Mouse (Mus musculus): ENCODE data around the gene Cyth1. TPM values are rescaled to one million over a fixed set of nuclear protein-coding genes. Genes with fewer than 3 reads are reported as not detected.

The Cyth1 gene
- total RNA-seq (2021) = 10 to 100 TPM; 48.9 to 53.8 TPM

DNA sequence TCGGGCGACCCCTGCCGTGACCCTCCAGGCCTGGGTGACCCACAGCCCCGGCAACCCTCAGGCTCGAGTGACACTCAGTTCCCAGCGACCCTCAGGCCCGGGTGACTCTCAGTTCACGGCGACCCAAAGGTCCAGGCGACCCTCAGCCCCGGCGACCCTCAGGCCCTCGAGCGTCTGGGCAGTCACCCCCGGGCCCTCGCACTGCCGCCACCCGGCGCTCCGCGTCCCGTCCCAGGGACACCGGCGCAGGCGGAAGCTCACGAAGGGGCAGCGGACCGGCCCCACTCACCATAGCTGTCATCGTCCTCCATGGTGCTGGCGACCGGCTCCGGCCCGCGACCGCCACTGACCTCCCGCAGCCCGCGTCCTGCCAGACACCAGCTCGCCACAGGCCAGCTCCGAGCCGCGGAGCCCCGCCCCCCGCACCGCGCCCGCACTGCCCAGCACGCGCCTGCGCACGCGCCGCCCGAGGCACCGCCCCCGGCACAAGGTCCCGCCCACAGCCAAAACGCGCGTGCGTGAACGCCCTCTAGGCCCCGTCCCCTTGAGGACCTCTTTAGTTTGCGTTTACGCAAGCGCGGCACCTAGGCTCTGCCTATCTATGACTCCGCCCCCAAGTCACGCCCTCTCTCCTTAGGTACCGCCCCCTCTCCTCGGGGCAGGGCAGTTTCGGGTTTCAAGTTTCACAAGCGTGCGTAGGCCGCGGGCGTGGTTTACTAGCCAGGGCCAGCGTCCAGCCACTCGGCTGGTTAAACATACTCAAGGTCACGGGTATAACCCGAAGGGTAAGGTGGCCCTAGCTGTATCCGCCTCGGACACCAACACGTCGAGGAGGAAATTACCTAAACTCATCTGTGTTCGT is at the start of gene Cyth1:
TSS of gene Cyth1 (minus strand) at position 443 of the 862 bp plus-strand sequence.
- peak; percentile 99 for DNase-seq (ENCODE audit: low spot score)
- intact Hi-C loops (cut with DNase I) = no loop called here

DNA sequence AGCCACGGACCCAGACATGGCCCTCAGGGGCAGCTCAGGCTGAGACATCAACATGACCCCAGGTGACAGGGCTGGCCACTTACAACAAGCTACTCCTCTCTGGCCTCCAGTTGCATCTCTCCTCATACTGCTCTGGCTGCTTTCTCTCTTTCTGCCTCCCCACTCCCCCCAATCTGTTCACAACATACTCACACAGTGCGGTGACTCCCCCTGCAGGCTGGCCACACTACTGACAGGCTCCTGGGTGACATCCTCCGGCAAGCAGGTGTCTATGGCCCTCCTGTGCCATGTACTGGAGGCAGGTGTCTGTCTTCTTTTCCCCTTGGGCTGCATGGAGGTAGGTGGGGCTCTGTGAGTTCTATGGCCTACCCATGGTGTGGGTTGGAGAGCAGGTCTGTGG is 49.6 kb upstream of the Cyth1 start:
- DNase-seq (ENCODE audit: low spot score) = no peak
- intact Hi-C loops (cut with DNase I) = no loop called here

DNA sequence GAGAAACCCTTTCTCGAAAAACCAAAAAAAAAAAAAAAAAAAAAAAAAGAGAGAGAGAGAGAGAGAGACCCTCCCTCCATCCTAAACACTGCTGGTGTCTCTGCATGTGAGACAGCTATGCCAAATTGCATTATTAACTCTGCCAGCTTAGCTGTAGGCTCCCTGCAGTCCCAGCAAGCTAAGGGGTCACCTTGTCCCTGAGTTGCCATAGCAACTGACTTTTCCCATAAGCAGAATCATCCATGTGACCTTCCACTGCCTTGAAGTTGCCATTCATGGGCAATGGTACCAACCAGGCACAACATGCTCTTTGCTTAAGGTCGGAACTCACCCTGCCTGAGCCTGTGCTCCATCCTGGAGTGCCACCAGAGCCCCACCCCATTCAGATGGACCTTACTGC is 46.6 kb upstream of the Cyth1 start:
- DNase-seq (ENCODE audit: low spot score) = no peak
- intact Hi-C loops (cut with DNase I) = no loop called here

DNA sequence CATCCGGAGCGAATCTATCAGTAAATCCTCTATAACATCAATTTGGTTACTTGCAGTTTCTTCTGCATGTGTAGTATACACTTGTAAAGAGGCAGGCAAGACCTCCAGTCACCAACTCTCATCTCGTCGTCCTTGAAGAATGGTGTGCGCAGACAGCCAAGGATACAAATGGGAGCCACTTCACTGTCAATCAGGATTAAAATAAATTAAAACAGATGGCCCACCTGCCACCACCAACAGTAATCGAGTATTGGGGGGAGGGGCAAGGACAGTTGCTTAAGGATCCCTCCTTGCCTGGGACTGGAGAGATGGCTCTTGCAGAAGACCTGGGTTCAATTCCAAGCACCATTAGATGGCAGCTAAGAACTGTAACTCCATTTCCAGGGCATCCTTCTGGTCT is 44.3 kb upstream of the Cyth1 start:
- no peak for DNase-seq (ENCODE audit: low spot score)
- intact Hi-C loops (cut with DNase I) = no loop called here

DNA sequence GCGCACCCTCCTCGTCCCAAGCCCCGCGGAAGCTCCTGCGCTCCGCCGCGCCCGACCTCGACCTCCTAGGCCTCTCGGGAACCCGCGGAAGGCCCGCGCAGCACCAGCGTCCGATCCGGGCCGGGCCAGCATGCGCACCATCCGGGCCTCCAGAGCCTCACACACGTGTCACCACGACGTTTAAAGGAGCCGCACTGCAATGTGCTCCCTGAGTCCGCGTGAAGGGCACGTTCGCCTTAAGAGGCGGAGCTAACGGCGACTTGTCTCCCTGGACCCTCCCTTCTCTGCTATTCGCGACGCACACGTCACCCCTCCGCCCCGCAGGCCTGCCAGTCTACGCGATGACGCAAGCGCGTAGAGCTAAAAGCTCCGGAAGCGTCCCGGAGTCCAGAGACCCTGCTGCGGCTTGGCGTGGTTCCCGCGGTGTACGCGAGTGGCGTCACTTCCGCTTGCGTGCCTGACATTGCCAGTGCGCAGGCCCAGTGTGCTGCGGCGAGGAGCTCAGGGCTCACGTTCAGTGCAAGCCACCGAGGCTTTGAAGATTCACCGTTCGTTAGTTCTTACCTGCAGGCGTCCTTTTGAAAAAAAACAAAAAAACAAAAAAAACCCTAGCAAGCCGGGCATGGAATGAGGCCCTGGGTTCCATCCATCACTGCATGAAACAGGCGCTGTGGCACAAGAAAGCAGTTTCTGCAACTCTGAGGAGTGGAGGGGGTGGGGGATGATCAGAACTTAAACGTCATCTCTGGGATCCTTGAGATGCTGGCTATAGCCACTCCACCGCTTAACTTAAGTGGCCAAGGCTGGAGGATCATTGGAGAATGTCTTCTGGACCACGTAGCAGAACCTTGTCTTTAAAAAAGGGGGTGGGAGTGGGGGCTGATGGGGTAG is 41.9 kb upstream of the Cyth1 start, which contains the start of gene Usp36:
TSS of gene Usp36 (minus strand) at position 246 of the 891 bp plus-strand sequence.
- peak; percentile 100 for DNase-seq (ENCODE audit: low spot score)
- intact Hi-C loops (cut with DNase I) = no loop called here

DNA sequence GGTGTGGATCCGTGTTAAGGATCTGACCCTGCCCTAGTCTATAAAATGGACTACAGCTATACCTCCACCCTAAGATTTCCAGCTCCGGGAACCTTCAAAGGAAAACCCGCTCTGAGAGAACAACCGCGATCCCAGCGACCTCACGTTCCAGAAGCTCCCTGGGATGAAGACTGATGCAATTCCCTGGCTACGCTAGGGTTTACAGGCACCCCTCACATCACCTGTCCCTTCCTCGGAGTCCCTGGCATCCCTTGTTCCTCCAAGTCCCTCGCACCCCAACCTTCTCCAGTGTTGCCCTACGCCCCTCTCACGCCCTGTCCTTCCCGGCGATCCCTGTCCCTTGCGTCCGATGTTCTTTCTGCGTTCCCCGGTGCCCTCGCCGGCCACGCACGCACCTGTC is 41.2 kb upstream of the Cyth1 start:
- intact Hi-C loops (cut with DNase I) = no loop called here
- DNase-seq (ENCODE audit: low spot score) = no peak

DNA sequence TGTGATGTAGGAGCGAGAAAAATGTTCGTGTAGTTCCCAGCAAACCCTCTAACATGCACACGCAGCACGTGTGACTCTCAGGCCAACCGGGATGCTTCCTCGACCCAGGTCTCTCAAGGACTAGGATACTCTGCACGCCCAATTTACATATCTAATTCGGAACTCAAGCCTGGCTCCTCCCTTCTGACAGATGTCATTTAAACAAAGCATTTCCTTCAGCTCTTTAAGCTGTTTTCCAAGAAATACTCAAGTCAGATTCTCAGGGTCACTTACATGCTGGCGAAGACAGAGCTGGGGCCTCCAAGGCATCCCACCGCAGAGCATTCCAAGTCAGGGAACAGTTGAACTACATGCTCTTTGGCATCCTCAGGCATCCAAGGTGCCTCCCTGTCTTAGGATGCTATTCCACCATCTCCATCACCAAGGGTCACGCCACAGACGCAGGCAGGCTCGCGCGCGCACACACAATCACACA is 40.7 kb upstream of the Cyth1 start:
- no peak for DNase-seq (ENCODE audit: low spot score)
- intact Hi-C loops (cut with DNase I) = no loop called here

DNA sequence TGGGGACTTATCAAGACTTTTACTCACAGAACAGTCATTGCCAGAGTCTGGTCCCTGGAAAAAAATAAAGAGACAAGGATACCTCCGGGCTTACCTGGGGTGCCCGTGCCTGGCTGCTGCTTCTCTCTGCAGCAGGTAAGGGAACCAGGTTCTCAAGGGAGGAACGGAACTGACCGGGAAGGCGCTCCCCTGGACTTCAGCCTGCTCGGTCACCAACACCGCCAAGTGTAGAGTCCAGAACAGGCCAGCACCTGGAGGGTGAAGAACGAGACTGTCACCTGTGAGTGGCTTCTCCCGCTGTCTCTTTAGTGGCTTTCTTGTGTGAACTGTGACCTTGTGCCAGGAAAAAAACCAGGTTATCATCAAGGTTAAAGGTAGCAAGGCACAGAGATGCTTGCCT is 39.2 kb upstream of the Cyth1 start:
- DNase-seq (ENCODE audit: low spot score) = no peak

DNA sequence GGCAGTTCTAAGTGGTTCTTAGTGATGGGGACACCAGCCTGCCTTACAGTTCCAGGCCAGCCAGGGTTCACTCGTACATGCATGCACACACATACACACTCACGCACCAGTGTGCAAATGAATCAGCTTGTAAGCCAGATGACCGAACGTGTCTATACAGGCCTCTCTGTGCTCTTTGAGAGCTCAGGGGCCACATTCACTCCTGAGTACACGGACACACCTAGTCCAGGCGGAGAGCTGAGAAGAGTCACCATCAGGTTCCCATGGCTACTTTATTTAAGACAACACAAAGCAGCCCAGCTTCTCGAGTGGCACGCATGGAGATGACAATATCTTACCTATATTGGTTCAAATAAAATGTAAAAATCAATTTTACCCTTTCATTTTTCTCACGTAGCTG is 38.0 kb upstream of the Cyth1 start:
- DNase-seq (ENCODE audit: low spot score) = no peak
- intact Hi-C loops (cut with DNase I) = no loop called here

More for the DNA sequence above, 39.2 kb upstream of the Cyth1 start:
- intact Hi-C loops (cut with DNase I) = no loop called here

DNA sequence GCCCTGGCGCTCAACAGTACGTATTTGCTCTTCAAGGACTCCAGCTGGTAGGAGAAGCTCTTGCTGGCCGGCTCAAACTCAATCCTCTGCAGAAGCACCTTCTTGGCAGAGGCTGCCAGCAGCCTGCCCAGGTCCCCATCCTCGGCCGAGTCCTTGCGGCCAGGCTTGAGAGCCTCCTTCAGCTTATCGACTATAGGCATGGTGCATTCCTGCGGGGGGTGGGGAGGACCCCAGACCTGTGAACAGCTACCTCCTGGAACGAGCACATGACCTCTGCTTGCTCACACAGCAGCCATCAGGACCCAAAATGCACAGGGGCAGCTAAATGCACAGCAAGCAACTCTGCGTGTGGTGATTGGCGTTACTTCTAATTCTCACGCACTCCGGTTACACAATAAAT is 37.4 kb upstream of the Cyth1 start:
- intact Hi-C loops (cut with DNase I) = no loop called here
- no peak for DNase-seq (ENCODE audit: low spot score)

DNA sequence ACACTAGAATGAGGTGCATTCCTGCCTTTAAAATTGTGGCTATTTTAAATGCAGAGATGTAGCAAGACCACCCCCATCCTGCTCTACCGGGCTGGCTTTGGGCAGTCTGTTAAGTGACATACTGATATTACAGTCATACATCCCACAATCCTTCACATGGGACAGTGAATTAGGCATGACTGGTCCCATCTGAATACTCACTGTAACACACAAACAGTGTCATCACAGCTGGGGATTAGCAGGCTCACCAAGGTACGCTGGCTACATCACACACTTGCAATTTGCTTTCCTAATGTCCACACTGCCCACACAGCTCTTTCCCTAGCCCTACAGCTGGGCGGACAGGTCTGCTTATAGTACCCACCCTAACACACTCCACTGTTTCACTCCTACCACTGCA is 31.8 kb upstream of the Cyth1 start:
- DNase-seq (ENCODE audit: low spot score) = no peak
- intact Hi-C loops (cut with DNase I) = no loop called here

DNA sequence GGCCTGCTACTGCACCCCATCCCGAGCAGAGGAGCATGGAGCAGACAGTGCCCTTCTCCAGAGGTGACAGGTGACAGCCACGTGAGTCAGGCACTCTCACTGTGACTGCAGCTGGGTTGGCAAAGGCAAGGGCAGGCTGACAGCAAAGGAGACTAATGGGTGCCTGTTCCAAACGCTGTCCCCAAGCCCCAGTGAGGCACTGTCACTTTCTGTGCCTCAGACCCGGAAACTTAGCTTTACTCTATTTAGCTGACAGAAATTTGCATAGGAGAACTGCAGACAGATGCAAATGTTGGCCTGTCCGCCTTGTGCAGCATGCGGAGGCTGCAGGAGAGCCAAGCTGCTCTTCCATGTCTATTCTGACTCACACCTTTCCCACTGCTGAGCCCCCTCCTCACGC is 27.9 kb upstream of the Cyth1 start:
- intact Hi-C loops (cut with DNase I) = no loop called here
- DNase-seq (ENCODE audit: low spot score) = no peak

DNA sequence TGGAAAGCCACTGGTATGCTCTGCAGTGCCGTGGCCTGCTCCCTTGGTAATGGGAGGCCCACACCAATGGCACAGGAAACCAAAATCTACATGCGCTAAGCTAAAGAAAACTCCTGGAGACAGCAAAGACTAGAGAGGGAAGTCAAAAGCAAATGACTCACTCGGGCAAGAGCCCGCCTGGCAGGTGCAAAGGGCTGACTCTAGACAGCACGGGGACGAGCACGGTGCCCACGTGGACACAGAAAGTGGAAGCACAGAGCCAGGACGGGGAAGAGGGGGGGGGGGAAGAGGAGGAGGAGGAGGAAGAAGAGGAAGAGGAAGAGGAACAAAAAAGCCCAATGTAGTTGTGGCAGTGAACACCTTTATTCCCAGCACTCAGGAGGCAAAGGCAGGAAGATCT is 26.7 kb upstream of the Cyth1 start:
- intact Hi-C loops (cut with DNase I) = no loop called here

DNA sequence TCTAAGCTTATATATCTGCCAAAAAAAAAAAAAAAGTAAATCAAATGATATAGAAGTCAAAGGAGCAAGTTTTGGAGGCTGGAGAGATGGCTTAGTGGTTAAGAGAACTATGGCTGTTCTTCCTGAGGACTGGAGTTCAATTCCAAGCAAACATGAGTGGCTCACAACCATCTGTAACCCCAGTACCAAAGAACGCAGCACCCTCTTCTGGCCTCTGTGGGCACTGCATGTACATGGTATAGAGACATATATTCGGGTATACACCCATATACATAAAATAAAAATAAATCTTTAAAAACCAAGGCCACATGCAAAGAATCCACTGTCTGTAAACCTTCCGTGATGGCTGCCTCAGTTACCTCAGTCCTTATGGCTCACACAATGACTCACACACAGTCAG is 21.4 kb upstream of the Cyth1 start:
- intact Hi-C loops (cut with DNase I) = loop anchor here (5.0 kb wide), 1 partner anchor 168 kb away; no protein-coding TSS in a partner anchor
- DNase-seq (ENCODE audit: low spot score) = no peak

More for the DNA sequence above, 26.7 kb upstream of the Cyth1 start:
- DNase-seq (ENCODE audit: low spot score) = no peak

DNA sequence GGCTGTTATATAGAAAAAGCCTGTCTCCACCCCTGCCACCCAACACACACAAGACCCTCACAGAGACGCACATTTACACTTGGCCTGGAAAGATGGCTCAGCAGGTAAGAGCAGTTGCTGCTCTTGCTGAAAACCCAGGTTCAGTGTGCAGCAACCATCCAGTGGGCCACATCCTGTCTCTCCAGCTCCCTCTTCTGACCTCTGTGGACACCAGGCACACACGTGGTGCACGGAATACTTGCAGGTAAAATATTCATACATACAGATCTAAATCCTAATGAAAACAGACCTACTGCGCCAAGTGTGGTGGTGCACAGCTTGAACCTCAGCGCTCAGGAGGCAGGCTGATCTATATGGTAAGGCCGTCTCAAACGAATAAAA is 18.3 kb upstream of the Cyth1 start:
- intact Hi-C loops (cut with DNase I) = loop anchor here (2.0 to 5.0 kb wide), 2 partner anchors 164 to 184 kb away; no protein-coding TSS in a partner anchor
- no peak for DNase-seq (ENCODE audit: low spot score)

DNA sequence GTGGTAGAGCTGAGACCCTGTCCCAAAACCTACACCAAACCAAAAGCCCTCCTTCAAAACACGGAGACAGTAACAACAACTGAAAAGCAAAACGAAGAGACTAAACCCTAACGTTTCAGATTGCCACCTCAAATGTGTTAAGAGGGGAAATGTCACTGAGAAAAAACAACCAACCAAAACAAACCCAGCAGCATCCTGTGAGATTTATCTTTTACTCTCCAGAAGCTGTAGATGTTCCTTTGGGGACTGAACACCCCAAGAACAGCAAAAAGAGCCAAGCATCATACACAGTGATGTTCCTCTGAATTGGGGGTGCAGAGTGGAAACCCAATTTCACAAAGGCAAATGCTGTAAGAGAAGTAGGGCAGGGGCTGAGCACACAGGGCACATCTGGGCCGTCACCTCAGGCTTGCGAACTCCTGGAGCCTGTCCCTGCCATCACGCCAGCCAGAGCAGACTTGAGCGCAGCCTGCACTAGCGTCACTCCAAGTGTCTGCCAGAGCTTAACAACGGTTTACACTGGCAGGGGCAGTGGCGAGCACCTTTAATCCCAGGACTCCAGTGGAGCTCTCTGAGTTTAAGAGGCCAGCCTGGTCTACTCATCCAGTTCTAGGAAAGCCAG is 17.8 kb upstream of the Cyth1 start:
- no peak for DNase-seq (ENCODE audit: low spot score)
- intact Hi-C loops (cut with DNase I) = loop anchor here (2.0 to 5.0 kb wide), 2 partner anchors 164 to 183 kb away; no protein-coding TSS in a partner anchor

DNA sequence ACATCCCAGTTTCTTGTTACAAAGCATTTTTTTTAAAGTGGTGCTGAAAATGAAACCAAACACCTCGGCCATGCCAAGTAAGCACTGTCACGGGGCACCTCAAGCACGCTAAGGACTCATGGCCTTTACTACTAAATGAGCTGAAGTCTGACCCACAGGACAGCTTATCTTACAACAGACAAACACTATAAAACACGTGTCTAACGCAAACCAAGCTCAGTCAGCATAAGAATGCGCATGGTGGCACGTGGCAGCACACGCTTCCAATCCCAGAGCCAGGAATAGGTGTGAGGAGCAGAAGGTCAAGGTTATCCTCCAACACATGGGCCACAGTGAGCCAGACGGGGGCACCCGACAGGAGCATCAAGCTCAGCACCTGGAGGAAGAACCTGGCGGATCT is 17.2 kb upstream of the Cyth1 start:
- DNase-seq (ENCODE audit: low spot score) = no peak
- intact Hi-C loops (cut with DNase I) = loop anchor here (2.0 to 5.0 kb wide), 2 partner anchors 163 to 183 kb away; no protein-coding TSS in a partner anchor

DNA sequence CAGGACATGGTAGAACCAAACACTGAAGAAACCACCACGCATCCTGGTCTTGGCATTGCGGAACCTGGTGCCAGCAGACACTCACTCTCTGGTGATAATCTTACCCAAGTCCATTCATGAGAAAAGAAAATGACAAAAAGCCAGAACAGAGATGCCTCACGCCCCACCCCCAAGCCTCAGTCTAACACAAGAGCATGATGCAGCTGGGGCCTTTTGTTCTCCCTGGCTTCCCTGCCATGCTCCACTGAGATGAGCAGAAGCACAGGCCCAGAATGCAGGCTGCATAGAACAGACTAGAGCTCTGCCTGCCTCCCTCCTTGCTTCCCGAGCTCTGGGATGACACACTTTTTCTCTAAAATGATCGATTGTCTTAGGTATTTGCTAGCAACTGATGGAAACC is 14.8 kb upstream of the Cyth1 start:
- intact Hi-C loops (cut with DNase I) = no loop called here
- no peak for DNase-seq (ENCODE audit: low spot score)

DNA sequence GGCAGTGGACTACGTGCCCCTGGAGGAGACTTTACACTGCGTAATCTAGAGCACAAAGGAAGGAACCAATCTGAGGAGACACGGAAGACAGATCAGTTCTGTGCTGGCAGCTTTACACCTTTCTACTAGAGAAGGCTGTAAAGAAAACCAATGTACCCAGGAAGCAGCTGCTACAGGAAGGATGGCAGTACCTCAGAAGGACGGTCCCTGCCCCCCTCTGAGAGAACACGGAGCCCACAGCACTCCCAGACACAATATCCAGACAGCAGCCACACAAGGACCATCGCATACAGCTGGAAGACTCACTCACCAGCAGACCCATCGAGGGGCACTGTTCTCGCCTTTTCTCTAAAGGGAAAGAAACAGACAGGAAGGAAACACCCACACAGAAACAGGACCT is 11.7 kb upstream of the Cyth1 start:
- intact Hi-C loops (cut with DNase I) = no loop called here

DNA sequence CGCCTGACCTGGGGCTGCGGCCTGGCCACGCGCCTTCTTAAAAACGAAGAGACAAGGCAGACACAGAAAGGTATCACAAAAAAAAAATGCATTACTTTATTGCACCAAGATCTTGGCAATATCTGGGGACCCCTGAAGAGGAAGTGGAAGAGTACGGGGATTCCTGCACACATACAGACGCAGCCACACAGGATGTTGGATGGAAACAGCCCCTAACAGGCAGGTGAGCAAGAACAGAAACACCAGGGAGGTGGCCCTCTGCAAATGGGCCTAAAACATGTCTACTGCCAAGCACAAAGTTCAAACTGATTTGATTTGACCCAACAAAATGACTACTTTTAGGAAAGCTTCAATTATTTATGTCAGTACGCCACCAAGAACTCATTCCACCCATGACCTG is 11.2 kb upstream of the Cyth1 start:
- intact Hi-C loops (cut with DNase I) = no loop called here
- no peak for DNase-seq (ENCODE audit: low spot score)

More for the DNA sequence above, 11.7 kb upstream of the Cyth1 start:
- DNase-seq (ENCODE audit: low spot score) = no peak

All from heart, postnatal 25 days (tissue).